Mouse (Mus musculus): ENCODE measurements at regions not wholly inside any gene's neighbourhood (a gene's known extent, or its start where the extent isn't known, plus 50 kb on each side); places are given as distances from the start of the nearest gene placed in this dataset.

GRCm38 (mm10) chr7:37267404-37267803 lies 506.0 kb downstream of the Zfp536 start:
- no peak for TF ChIP-seq CTCF (IDR thresholded peaks at IDR 0.05; ENCODE audit: borderline replicate concordance, insufficient read depth, low read depth, low read length)
- TF ChIP-seq POLR2A (IDR thresholded peaks at IDR 0.05; ENCODE audit: borderline replicate concordance, insufficient read depth, low read length), result no peak

Measured in cerebellum, adult 2 months (tissue).